Mouse (Mus musculus): ENCODE measurements around the gene Arhgap25. TPM values are rescaled to one million over a fixed set of nuclear protein-coding genes. Genes with fewer than 3 reads are reported as not detected.
A peak's percentile ranks its signal among the peaks of the same experiment; 100 is the strongest.

The Arhgap25 gene
- total RNA-seq, 2 experiments from 2014 or later = 0.69 to 1.3 TPM

DNA sequence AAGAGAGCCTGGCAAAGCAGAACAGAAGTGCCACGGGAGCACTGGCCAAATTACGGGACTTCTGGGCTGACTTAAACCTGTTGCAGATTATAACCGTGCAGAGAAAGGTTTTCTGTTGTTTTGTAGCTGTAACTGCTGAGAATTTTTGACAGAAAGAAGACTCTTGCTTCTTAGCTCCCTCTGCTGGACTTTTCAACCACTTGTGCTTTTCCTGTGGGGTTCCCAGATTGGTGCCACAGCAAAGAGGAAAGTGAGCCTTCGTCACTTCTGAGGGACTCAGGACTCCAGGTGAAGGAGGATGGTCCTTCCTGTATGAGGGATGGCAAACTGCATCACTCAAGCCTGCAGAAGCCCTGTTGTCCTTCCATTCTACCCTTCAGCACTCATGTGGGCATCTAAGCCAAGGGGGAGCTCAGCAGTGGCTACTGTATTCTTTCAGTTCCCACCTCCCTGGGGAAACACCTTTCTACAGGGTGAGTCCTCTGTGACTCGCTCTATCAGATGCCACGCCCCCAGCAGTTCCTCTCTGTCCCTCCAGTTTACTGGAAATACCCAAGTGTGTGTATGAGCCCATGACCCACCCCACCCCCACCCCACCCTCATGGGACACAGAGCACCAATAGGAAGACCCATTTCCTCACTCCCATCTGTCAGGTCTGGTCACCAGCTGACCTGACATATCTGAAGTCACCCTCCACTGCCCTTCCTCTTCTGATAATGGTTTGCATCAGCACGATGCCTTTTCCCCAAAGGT is 19.2 kb upstream of the Arhgap25 start:
- peak; percentile 37 for TF ChIP-seq CTCF (IDR thresholded peaks at IDR 0.05)
- no peak for DNase-seq
- no peak overlapping the region for H3K4me3 ChIP-seq
- intact Hi-C loops (cut with DNase I) = no loop called here
- no peak overlapping the region for H3K27ac ChIP-seq

DNA sequence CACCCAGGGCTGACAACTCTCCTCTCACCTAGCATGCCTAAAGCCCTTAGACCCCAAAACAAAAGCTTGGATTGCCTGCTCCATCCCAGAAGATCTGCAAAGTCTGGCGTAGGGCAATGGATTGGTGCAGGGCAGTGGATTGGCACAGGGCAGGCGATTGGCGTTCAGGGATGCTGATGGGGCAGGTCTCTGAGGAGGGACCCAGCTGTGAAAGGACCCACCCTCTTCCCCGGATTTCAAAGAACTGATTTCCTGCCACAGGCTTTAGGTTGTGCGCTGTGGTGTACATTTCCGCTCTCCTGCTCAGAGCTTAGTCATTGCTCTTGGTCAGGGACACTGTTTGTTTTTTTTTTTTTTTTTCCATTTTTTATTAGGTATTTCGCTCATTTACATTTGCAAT is 14.8 kb upstream of the Arhgap25 start:
- Histone ChIP-seq H3K4me3 (no peak overlapping the region), H3K27ac (no peak overlapping the region)
- TF ChIP-seq CTCF (IDR thresholded peaks at IDR 0.05) = no peak
- intact Hi-C loops (cut with DNase I) = no loop called here
- no peak for DNase-seq

DNA sequence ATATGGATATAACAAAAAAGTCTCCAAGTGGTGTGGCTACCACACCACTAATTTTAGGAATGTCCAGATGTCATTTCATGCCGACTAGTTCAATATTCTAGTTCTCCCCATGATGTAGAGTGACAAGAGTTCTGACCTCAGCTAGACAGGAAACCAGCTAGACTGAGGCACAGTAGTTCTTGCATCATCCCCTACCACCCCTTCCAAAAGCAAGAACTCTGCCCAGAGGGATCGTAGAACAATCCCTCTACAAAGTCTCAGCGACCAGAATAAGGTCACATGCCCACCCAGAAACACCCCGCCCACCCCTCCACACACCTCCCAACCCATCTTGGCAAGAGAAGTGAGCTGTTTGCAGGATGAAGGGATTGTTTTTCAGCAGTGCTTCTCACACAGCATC is 14.4 kb upstream of the Arhgap25 start:
- intact Hi-C loops (cut with DNase I) = no loop called here
- DNase-seq = no peak
- TF ChIP-seq CTCF (IDR thresholded peaks at IDR 0.05) = no peak
- H3K4me3 ChIP-seq = no peak overlapping the region
- H3K27ac ChIP-seq = no peak overlapping the region

DNA sequence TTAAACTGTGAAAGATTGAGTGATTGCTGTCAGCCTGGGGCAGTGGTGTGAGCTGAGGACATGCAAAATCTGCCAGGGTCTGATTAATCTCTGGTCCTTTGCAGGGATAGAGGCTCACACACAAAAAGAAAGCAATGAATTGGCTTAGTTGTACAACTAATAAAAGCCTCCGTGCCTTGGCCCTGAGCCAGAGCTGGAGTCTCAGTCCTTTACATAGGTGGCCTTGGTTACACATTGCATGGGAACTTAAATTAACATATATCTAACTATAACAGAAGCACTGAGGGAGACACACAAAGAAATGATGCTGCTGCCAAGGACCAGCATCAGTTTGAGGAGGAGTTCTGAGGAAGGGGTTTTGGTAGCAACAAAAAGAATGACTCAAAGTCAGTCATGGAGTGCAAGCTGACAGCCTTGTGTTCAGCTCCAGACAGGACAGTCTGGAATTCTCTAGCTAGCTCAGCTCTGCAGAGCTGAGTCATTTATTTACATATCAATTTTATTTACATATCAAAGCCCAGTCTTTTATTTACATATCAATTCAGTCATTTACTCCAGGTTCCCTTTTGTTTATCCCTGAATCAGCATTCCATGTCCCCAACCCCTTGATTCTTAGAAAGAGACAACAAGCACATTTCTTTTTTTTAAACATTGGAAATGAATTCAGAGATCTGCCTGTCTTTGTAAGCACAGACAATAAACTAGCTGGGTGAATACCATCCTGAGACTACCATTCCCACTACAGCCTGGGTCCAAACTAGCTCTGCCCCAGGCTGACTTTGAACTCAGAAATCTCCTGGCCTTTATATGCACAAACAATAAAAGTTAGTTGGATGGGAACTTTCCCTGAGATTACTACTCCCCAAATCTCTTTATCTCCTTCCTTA is 12.5 kb upstream of the Arhgap25 start:
- Histone ChIP-seq H3K4me3 (no peak overlapping the region), H3K27ac (no peak overlapping the region)
- no peak for TF ChIP-seq CTCF (IDR thresholded peaks at IDR 0.05)
- no peak for DNase-seq
- intact Hi-C loops (cut with DNase I) = no loop called here

DNA sequence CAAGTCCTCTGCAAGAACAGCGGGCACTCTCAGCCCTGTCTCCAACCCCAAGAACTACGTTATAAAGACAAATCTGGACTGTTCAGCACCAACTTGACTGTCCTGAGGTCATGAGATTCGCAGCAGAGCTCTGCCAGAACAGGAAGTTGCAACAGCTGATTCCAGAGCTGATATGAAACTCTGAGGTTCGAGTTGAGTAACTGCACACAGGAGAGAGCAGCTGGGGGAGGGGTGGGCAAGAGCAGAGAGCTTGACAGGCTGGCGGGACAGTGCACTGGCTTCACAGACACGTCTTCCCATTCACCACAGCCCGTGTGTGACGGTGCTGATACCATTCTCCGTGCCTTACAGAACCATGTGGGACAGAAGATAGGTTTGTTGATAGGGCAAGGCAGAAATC is 9.0 kb upstream of the Arhgap25 start:
- no peak overlapping the region for H3K4me3 ChIP-seq
- DNase-seq = peak; percentile 48
- TF ChIP-seq CTCF (IDR thresholded peaks at IDR 0.05) = no peak
- intact Hi-C loops (cut with DNase I) = no loop called here
- H3K27ac ChIP-seq = no peak overlapping the region

DNA sequence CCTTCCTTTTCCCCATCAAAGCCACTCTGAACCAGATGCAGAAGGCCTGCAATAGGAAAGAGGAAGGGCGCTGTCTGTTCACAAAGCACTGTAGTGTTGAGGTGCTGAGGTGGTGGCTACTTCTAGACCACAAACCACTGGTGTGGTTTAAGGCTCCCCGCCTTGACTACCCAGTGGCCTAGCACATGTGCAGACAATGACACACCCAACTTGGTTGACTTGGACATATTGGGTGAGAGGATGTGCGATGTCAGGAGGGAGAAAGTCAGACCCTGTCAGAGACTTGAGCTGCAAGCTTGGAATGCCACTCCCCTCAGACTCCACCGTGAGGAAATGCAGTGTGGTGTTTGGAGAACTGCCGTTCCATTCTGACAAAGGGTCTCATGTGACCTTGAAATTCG is 8.1 kb upstream of the Arhgap25 start:
- no peak for DNase-seq
- Histone ChIP-seq H3K4me3 (no peak overlapping the region), H3K27ac (no peak overlapping the region)
- intact Hi-C loops (cut with DNase I) = no loop called here
- TF ChIP-seq CTCF (IDR thresholded peaks at IDR 0.05) = no peak

DNA sequence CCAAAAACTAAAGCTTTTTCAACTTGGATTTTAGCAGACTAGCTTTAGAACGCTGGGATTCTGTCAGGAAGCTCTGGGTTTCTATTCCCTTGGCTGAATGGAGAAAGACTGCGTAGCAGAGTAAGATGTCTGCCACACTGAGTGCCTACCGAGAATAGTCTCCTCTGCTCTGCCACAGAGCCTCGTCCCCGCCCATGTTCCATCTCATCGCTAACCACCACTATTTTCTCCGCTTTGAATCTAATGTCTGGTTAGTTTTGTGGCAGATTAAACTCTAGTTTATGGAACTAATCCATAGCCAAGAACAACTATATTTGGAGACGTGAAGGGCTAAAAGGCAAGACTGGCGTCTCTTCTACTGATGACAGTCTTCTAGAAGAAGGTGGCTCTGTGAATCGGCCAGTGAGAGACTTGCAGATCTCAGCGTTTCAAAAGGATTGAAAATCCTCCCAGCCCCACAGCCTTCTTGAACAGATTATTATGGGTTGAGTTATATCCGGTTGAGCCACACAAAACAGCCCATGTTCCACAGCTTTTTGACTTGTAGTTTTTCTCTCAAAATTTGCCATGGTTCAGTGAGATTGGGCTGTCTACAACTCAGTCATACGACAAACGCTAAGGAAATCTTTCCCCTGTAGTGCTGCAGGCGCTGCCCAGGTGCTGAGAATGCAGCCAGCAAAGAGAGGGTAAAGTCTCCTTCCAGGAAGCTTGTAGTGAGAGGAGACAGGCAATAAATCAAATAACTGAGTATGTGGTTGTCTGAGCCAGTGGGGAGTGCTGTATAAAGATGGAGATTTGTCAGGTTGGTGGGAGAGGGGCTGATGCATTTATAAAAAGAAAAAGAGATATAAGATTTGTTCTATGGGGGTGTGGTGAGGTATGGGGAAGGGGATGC is 5.6 kb upstream of the Arhgap25 start:
- DNase-seq = no peak
- Histone ChIP-seq H3K4me3 (no peak overlapping the region), H3K27ac (no peak overlapping the region)
- intact Hi-C loops (cut with DNase I) = no loop called here
- TF ChIP-seq CTCF (IDR thresholded peaks at IDR 0.05) = no peak

DNA sequence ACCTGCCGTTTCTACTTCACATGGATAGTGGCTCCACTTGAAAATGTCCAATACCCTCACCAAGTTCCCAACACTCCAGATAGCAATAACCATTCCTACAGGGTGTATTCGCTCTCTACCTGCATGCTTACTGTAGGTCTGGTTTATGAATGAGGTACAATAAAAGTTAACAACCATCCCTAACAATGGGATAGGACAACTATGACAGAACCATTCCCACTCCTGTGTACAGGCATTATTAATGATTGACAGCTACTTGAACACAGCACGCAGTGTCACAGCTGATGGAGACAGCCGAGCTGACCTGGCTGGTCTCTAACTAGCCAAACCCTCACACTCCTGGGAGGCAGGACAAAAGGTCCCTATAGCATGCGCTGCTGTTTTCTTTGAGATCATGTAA is 4.6 kb upstream of the Arhgap25 start:
- Histone ChIP-seq H3K4me3 (no peak overlapping the region), H3K27ac (no peak overlapping the region)
- intact Hi-C loops (cut with DNase I) = no loop called here
- TF ChIP-seq CTCF (IDR thresholded peaks at IDR 0.05) = no peak
- DNase-seq = no peak

DNA sequence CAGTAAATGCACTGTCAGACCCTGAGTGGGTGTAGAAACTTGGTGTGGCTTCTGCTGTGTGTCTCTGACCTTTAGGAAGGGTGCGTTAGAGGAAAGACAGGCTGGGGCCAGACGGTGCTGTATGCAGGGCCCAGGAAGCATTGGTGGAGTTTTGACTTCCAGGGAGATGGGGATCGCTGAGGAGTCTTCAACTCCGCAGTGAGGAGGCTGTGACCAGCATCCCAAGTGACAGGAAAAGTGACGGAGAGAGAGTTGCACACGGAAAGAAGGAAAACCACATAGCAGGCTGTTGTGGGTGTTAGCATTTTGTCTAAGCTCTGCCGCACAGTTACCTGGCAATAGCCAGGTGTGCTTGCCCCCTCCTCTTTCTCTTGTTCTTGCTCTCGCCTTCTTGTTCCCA is 3.2 kb upstream of the Arhgap25 start:
- H3K27ac ChIP-seq = no peak overlapping the region
- no peak for TF ChIP-seq CTCF (IDR thresholded peaks at IDR 0.05)
- no peak overlapping the region for H3K4me3 ChIP-seq
- intact Hi-C loops (cut with DNase I) = no loop called here
- no peak for DNase-seq

DNA sequence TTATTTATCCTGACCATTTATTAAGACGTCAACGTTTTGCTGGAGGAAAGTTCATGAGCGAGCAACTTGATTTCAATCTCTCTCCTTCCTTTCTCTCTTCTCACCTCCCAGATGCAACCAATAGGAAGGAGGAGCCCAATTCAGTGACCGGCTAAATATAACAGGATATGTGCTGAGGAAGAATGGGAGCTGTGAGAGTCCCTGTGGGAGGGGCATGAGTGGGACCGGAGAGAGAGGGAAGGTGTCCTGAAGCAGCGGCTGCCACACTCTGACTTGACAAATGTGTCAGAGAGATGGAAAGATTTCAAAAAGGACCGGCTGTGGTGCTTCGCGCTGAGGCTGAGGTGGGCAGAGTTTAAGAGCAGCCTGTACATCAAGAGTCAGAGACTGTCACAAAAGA is 2.6 kb upstream of the Arhgap25 start:
- Histone ChIP-seq H3K4me3 (no peak overlapping the region), H3K27ac (no peak overlapping the region)
- no peak for DNase-seq
- intact Hi-C loops (cut with DNase I) = no loop called here
- TF ChIP-seq CTCF (IDR thresholded peaks at IDR 0.05) = no peak

DNA sequence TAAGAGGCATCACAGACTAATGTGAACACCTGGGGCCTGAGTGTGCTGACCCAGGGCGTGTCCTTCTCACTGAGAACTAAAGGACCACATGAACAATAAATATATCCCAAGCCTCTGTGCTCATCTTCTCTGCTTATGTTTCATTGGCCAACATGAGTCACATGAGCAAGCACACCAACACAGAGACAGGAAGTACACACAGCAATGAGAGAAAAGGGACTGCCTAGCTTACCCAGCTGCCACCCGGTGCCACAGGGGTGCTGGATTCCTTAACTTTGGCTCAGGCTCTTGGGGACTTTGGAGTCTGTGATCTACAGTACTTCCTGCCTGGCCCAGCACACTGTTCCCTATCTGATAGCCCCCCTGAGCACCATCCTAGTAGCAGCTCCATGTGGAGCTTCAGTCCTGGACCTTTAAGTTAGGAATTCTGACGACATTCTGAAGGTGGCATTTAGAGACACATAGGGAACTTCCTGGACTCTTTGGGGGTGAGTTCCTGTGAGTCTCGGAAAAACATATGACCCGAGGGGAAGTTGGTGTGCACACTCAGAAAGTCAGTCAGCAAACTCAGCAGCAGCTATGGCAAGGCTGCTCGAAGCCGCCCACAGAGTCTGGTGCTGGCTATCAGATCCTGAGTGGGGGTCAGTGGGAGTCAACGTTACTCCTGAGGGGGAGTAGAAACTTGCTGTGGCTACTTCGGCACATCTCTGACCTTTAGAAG is 2.0 kb upstream of the Arhgap25 start:
- no peak for DNase-seq
- Histone ChIP-seq H3K27ac (no peak overlapping the region; the same call in 1 of the 2 replicates), H3K4me3 (no peak overlapping the region)
- intact Hi-C loops (cut with DNase I) = no loop called here
- TF ChIP-seq CTCF (IDR thresholded peaks at IDR 0.05) = no peak

DNA sequence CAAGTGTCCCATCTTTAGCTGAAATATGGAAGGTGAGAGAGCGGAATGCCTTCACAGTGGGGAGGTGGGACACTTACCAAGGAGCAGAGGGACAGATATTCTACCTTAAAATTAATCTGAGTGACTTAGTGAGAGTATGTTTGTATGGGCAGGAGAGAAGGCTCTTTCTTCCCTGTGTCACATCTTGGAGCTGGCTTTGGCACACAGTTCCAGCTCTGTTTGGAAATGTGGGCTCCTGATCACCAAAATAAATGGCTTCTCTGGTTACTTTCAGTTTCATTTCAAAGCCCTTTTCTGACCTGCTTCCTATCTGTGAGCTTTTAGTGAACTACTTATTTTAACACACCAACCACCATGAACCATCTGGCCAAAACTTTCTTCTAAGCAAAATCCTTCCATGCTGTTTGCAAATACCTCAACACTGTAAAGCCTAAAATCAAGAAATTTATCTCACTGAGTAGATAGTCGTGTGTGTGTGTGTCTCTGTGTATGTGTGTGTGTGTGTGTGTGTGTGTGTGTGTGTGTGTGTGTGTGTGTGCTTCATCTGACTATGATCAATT is 1.5 kb downstream of the Arhgap25 start:
- intact Hi-C loops (cut with DNase I) = no loop called here
- Histone ChIP-seq H3K27ac (no peak overlapping the region), H3K4me3 (no peak overlapping the region; the same call in 1 of the 2 replicates)
- no peak for TF ChIP-seq CTCF (IDR thresholded peaks at IDR 0.05)
- DNase-seq = no peak
